32 mouse cellular contexts compared by ENCODE assay signal in genomic region chr14:57861987-57862412, GRCm38 (mm10). TPM values are rescaled to one million over a fixed set of nuclear protein-coding genes. Genes with fewer than 3 reads are reported as not detected.
DNase-seq lines count a peak whose midpoint lies in the region; ATAC-seq and TF ChIP-seq lines count a peak whose summit lies in the region.
"Had no signal": no experiment of that assay in that cellular context is flagged by ENCODE, and none has a peak within 500 bp of the region (broad histone marks: within the 10 kb centered on the region; RNA-seq: fewer than 3 reads in every experiment).

No protein-coding gene starts in this region.

- no peak overlapping the region for H3K4me2 ChIP-seq in CH12.LX (ENCODE audit: insufficient read depth, low read depth, poor library complexity, severe bottlenecking)
- H3K4me2 ChIP-seq: embryonic facial prominence, embryonic 13.5 days; forebrain, embryonic 15.5 days; heart, embryonic 12.5 days; hindbrain, embryonic 14.5 days; limb, embryonic 15.5 days; midbrain, embryonic 11.5 days had no signal

- intact Hi-C loops in heart, postnatal 25 days (cut with DNase I): loop anchor here (5.0 kb wide), 1 partner anchor 35 kb away; no protein-coding TSS in a partner anchor

- H3K4me1 ChIP-seq in CH12.LX (ENCODE audit: control insufficient read depth in 1 of 2, insufficient read depth in 2 of 2): peaks cover 2 to 46% of the 10 kb centered on the region in 2 experiments; a peak in 3 of 4 replicates
- H3K4me1 ChIP-seq: embryonic facial prominence, embryonic 13.5 days; forebrain, embryonic 10.5 days; forebrain, embryonic 15.5 days; heart, embryonic 12.5 days; limb, embryonic 10.5 days; limb, embryonic 15.5 days had no signal

- no peak for TF ChIP-seq EP300 in CH12.LX (IDR thresholded peaks at IDR 0.05; ENCODE audit: low read length)

- no peak overlapping the region for H3K9ac ChIP-seq in CH12.LX (ENCODE audit: insufficient read depth, low read depth)
- H3K9ac ChIP-seq: embryonic facial prominence, embryonic 13.5 days; forebrain, embryonic 15.5 days; heart, embryonic 12.5 days; hindbrain, embryonic 14.5 days; limb, embryonic 15.5 days had no signal

- in situ Hi-C loops in CH12.LX (cut with MboI; ENCODE audit: low pct_ligation_motif_present, low pct_unique_long_range_greater_than_20kb, low sequenced_read_pairs): no loop called here

- TF ChIP-seq RAD21 in CH12.LX (IDR thresholded peaks at IDR 0.05; ENCODE audit: low read depth, low read length): no peak

- ATAC-seq in megakaryocyte progenitor cell, adult 5-6 weeks (replicated peaks; ENCODE audit: poor library complexity): peak; percentile 61
- ATAC-seq: forebrain, embryonic 15.5 days; intestine, postnatal 0 days; midbrain, embryonic 16.5 days had no signal

- H3K4me3 ChIP-seq in CH12.LX (replicated peaks in 1 of 3; ENCODE audit: low read depth in 2 of 3, low read length in 2 of 3, poor library complexity in 1 of 3): no peak overlapping the region
- H3K4me3 ChIP-seq: embryonic facial prominence, embryonic 13.5 days; forebrain, embryonic 10.5 days; forebrain, embryonic 15.5 days; heart, adult 2 months; heart, embryonic 12.5 days; limb, embryonic 10.5 days; limb, embryonic 15.5 days had no signal

- TF ChIP-seq POLR2A in CH12.LX (IDR thresholded peaks at IDR 0.05; ENCODE audit: low read depth, low read length): no peak

- dilution Hi-C loops in CH12.LX (cut with MboI; ENCODE audit: extremely low pct_ligation_motif_present, extremely low pct_unique_long_range_greater_than_20kb, low sequenced_read_pairs): no loop called here

- no peak overlapping the region for H3K27ac ChIP-seq in CH12.LX (ENCODE audit: insufficient read depth, low read depth)
- H3K27ac ChIP-seq: embryonic facial prominence, embryonic 13.5 days; forebrain, embryonic 10.5 days; forebrain, embryonic 15.5 days; heart, adult 2 months; hindbrain, embryonic 14.5 days; kidney, postnatal 0 days; limb, embryonic 10.5 days; limb, embryonic 15.5 days had no signal

- DNase-seq in CH12.LX (ENCODE audit: extremely low read depth) (peak; percentile 61), ES-CJ7 (ENCODE audit: low read depth, low spot score) (peak; percentile 58), R1 (ENCODE audit: low read depth, low spot score) (peak; percentile 86)
- no peak for DNase-seq in heart, postnatal 25 days (ENCODE audit: low spot score)
- DNase-seq in c-Kit-positive CD71-positive TER-119-positive erythroid progenitor cells, embryonic 14.5 days (ENCODE audit: low spot score): no peak
- DNase-seq in spleen, postnatal 14 days (ENCODE audit: low spot score in 2 of 2): no peak
- DNase-seq: adrenal gland, postnatal 10 days; cerebellum, adult 11-12 months; cerebellum, adult 9-11 months; gastrocnemius, postnatal 36 days; heart, adult 2 months; kidney, postnatal 4 days; layer of hippocampus, adult 9-11 months; lung, adult 2 months; lung, postnatal 14 days; right cerebral cortex, adult 18-20 months; right cerebral cortex, postnatal 4 days; thymus, adult 2 months; thymus, postnatal 36 days had no signal

- H3K79me2 ChIP-seq in CH12.LX (replicated peaks; ENCODE audit: control insufficient read depth, extremely low read depth, insufficient read depth, poor library complexity, severe bottlenecking): no peaks in the 10 kb centered on the region

- H3K9me3 ChIP-seq in CH12.LX (replicated peaks; ENCODE audit: low read length): no peaks in the 10 kb centered on the region
- H3K9me3 ChIP-seq: embryonic facial prominence, embryonic 13.5 days; forebrain, embryonic 10.5 days; forebrain, embryonic 15.5 days; heart, embryonic 12.5 days; limb, embryonic 10.5 days; limb, embryonic 15.5 days had no signal

- TF ChIP-seq CTCF in CH12.LX (conservative IDR thresholded peaks at IDR 0.05 in 1 of 2, IDR thresholded peaks at IDR 0.05 in 1 of 2; ENCODE audit: low read depth in 2 of 2, low read length in 2 of 2): no peak

- no peaks in the 10 kb centered on the region for H3K27me3 ChIP-seq in CH12.LX (replicated peaks)
- H3K27me3 ChIP-seq: embryonic facial prominence, embryonic 13.5 days; forebrain, embryonic 15.5 days; heart, embryonic 12.5 days; limb, embryonic 15.5 days had no signal

- peaks cover 3 to 58% of the 10 kb centered on the region in 2 experiments for H3K36me3 ChIP-seq in CH12.LX (replicated peaks in 1 of 2; ENCODE audit: control insufficient read depth in 1 of 2, insufficient read depth in 1 of 2, low read length in 1 of 2)

TF ChIP-seq in CH12.LX, 34 proteins besides CTCF, POLR2A, EP300 and RAD21:
- TF ChIP-seq UBTF (IDR thresholded peaks at IDR 0.05; ENCODE audit: low read depth, low read length) (no peak), BHLHE40 (IDR thresholded peaks at IDR 0.05; ENCODE audit: low read depth, low read length) (peak; percentile 56)
TF ChIP-seq in CH12.LX: peak in this region for 1.

RNA-seq across cellular contexts. Expression of gene Zdhhc20, which starts 28.1 kb away (rescaled TPM):
- total RNA-seq in CH12.LX (2012; rRNA removed) (9.4 and 10.4 TPM in 2 replicates), CH12.LX (2014; rRNA removed) (27.4 and 36.1 TPM in 2 replicates)
- 28.7 and 41.3 TPM in 2 replicates for polyA plus RNA-seq in CH12.LX (2012; ENCODE audit: insufficient read length, low read depth)
- 43.5 and 49.2 TPM in 2 replicates for total RNA-seq in megakaryocyte progenitor cell, adult 5-6 weeks (2015)
- 40.8 and 44.5 TPM in 2 replicates for total RNA-seq in megakaryocyte progenitor cell, adult 5-6 weeks (2017)
- total RNA-seq in heart, postnatal 25 days (2021): 10 to 100 TPM in 1 of 2 experiments, 1 to 10 TPM in 1; 6.9 to 10.9 TPM

RNA-seq across cellular contexts. Expression of gene Mrpl57, which starts 36.0 kb away (rescaled TPM):
- total RNA-seq in CH12.LX (2012; rRNA removed) (183 and 184 TPM in 2 replicates), CH12.LX (2014; rRNA removed) (112 and 123 TPM in 2 replicates)
- 170 and 176 TPM in 2 replicates for polyA plus RNA-seq in CH12.LX (2012; ENCODE audit: insufficient read length, low read depth)
- 87.0 and 89.2 TPM in 2 replicates for total RNA-seq in megakaryocyte progenitor cell, adult 5-6 weeks (2015)
- total RNA-seq in megakaryocyte progenitor cell, adult 5-6 weeks (2017): 70.5 and 72.5 TPM in 2 replicates
- total RNA-seq in heart, postnatal 25 days (2021): 10 to 100 TPM; 61.4 to 69.0 TPM

RNA-seq across cellular contexts. Expression of gene Ska3, which starts 36.0 kb away (rescaled TPM):
- total RNA-seq in CH12.LX (2012; rRNA removed) (14.7 and 17.6 TPM in 2 replicates), CH12.LX (2014; rRNA removed) (40.2 and 45.5 TPM in 2 replicates)
- 35.3 and 46.3 TPM in 2 replicates for polyA plus RNA-seq in CH12.LX (2012; ENCODE audit: insufficient read length, low read depth)
- 34.8 and 40.9 TPM in 2 replicates for total RNA-seq in megakaryocyte progenitor cell, adult 5-6 weeks (2015)
- total RNA-seq in megakaryocyte progenitor cell, adult 5-6 weeks (2017): 27.3 and 42.0 TPM in 2 replicates
- under 1 TPM; 0.17 to 0.39 TPM for total RNA-seq in heart, postnatal 25 days (2021)
- total RNA-seq: gastrocnemius, adult 18-20 months had no signal

Comparison
In these comparisons a context has a peak if more than half of its experiments do, and no peak if none do; other contexts are left out.
1. DNase-seq: peak in CH12.LX (single experiment), ES-CJ7 (single experiment) and R1 (single experiment); none in heart, postnatal 25 days (single experiment), c-Kit-positive CD71-positive TER-119-positive erythroid progenitor cells, embryonic 14.5 days (single experiment) and spleen, postnatal 14 days (0 of 2).
2. RNA of gene Ska3, which starts 36.0 kb away (total RNA-seq): 27.3 to 42.0 TPM in megakaryocyte progenitor cell, adult 5-6 weeks and 14.7 to 45.5 TPM in CH12.LX; 0.17 to 0.39 TPM in heart, postnatal 25 days; every median in the first group is over 10 times any median in the second.